Mouse (Mus musculus) spleen, embryonic (tissue): ENCODE data around the gene March5.

Source experiments
- CTCF ChIA-PET: fragments of 350-600 bp; sonication (Branson Sonifier 250); formaldehyde crosslinking; loops from one replicate; lab custom pipeline; 2022; lab: Charles Lee

Gene March5

DNA sequence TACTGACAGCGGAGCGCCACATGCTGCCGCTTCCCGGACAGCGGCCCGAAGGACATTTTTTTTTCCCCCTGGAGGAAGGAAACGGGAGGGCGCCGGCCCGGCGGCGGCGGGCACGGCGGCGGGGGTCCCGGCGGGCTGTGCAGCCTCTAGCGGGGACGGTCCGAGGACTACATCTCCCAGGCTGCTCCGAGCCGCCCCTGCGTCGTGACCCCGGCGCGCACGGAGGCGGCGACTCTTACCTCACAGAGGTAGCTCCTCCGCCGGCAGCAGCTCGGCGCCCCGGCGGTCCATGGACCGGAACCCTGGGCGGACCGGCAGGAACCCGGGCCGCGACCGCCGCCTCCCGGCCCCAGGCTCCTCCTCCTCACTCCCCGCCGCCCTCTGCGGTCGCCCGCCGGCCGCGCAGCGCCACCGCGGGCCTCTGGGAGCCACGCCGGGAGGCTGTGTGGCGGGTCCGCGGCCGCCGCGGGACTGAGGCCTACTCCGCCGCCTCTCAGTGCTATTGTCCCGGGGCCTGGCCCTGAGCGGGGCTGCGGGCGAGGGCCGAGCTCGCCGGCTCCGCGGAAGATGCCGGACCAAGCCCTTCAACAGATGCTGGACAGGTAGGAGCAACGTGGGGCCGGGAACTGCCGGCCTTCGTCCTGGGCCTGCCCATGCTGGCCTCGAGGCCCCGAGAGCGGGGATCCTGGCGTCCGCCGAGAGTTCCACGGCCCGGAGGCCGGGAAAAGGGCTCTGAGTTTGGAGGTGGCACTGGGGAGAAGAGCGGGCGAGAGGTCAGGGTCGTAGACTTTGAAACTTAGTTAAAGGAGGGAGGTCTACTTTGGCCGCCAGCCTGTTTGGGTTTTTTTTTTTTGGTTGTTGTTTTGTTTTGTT lies at the start of gene March5:
TSS of gene March5 (plus strand) at position 241 of the 873 bp plus-strand sequence.
- CTCF ChIA-PET: interaction anchor here (0.5 kb wide), 1 partner anchor 227 kb away, joined by 9 read pairs; no protein-coding TSS in a partner anchor

DNA sequence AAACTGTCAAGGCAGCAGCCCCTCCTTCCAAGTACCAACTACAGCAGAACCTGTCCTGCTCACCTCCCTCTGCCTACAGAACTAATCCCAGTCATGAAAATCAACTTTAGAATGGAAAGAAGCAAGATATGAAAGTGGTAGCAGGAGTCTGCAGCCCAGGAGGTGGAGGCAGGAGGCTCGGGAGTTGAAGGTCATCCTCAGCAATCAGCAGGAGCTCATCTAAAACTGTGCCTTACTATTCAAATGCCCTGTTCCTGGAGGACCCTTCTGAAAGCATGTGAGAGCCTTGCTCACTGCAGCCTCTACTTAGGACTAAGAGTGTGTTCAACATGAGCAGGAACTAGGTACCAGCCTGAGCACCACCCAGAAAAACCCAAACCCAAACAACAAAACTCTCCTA lies 35.2 kb upstream of the March5 start:
- CTCF ChIA-PET: interaction anchor here (0.6 kb wide), 1 partner anchor 8 kb away, joined by 3 read pairs; no protein-coding TSS in a partner anchor

DNA sequence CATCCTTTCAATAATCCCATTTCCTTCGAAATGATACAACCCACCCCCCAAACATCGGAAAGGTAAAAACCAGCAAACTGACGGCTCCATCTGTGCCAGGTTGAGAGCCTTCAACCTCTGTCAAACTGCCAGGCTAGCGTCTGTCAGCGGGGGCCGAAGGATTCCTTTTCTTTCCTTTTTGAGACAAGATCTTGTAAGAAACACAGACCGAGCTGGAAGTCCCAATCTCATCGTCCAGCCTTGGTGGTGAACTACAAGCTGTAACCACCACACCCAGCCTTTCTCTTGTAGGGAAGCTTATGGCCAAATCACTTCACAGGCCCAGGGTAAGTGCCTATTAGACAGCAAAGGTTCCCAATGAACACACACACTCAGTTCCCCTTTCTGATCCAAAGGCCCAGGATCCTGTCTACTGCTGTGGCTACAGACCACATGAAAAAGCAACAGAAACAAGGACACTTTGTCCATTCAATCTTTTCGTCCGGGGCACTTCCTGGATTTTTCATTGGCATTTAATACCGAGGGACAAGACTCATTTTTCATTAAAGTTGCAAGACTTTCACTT lies 34.7 kb upstream of the March5 start:
- CTCF ChIA-PET: no interaction called here

DNA sequence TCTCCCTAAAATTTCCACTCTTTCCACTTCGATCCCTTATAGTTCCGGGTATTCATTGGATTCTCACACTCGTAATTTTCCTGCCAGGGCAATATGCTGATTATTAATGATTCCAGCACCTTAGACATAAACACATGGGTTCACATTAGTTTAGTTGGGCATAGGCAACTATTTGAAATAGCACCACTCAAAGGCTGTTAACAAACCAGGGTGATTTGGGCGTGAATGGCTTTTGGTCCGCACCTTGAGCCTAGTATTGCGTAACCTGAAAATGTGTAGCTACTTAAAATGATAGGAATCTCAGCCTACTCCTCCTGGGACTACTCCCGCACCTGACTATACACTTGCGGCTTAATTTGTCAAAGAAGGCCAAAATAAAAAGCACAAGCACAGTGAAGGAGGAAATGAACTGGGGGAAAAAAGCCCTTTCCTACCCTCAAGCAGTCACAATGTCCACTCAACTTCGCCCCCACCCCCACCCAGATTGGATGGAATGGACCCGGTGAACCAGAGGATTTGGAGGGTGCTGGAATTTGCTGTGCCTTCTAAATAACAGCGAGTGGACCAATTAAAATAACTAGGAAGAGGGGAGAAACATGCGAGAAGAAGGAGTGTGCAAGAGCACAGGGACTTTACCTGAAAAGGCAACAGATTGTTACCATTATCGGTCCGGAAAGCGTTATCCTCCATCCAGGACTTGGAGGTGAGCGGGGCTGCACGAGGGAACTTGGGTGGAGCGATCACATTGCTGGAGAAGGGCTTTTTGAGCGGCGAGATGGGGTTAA lies 33.8 kb upstream of the March5 start:
- CTCF ChIA-PET: no interaction called here

DNA sequence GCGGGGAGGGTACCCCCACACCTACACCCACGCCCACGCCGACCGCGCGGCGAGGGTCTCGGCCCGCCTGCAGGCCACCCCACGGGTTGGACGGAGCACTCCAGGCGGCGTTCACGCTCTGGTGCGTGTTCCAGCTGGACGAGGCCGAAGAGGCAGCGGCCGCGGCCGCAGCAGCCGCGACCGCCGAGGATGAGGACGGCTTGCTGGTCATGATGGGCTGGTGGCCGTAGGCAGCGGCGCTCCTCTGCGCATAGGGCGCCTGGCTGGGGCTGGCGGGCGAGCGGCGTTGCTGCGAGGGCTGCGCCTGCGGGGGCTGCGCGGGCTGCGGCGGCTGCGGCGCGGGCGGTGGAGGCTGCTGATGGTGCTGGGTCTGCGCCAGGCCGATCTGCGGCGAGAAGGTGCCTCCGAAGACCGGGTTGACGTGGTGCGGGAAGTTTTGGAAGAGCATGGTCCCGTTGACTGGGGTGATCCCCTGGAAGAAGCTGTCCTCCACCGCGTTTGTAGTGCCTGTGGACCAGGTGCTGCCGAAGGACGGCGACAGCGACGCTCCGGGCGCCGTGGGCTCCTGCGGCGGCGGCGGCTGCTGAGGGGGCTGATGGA lies 33.1 kb upstream of the March5 start:
- CTCF ChIA-PET: no interaction called here

DNA sequence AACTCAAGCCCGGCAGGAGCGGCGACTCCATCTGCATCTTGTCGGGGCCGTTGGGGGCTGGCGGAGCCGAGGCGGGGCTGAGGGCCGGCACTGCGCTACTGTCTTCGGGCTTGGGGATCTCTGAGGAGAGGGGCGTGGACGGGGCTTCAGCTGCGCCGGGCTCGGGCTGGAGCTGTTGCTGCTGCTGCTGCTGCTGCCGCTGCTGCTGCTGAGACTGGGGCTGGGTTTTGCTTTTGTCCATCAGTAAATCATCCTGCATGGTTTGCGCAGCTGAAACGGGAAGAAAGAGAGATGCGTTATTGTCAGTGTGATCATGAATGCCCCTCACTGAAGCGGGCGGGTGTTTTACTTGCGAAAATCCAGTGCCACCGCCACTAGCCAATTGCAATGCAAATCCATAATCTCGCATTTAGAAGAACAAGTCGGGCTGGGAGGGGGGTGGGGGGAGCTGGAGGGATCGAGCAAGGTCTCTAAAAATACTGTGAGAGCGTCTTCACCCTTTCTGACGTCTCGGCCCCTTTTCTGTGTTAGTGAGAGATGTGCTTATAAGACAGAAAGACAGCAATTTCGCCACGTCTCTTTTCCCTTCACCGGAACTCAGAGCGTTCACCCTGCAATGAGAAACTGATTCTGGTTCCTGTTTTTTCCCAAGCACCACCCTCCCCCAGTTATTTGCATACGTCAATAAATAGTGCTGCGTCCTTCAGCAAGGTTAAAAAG lies 32.5 kb upstream of the March5 start:
- CTCF ChIA-PET: no interaction called here

DNA sequence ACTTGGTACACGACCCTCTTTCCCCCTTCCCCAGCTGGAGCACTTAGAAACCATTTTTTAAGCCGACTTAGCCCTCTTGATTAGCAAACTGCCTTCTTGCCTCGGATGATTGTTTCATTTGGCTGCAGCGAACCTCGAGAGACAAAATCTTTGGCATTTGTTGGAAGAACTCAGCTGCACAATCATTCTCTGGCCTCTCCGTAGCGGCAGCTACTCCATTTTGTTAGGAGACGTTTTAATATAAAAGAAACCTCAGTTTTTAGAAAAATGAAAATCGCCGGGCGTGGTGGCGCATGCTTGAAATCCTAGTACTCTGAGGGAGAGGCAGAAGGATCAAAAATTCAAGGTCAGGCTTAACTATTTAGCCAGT lies 31.9 kb upstream of the March5 start:
- CTCF ChIA-PET: no interaction called here

DNA sequence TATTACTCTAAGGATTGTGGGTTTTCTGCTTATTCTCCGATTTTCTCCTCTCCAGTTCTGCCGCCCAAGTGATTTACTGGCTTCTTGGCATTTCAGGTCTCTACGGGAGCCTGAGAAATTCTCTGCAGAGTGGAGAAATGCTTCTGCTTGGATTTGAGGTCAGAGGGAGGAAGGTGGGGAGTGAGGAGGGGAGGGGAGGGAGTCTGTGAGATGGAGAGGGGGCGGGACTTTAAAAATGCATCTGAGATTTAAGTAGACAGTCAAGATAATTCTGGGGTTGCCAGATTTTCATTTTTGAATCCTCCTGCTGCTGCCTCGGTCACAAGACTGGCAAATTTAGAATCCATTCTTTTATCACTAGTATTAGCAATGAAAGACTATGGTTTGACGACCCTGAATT lies 31.4 kb upstream of the March5 start:
- CTCF ChIA-PET: no interaction called here

DNA sequence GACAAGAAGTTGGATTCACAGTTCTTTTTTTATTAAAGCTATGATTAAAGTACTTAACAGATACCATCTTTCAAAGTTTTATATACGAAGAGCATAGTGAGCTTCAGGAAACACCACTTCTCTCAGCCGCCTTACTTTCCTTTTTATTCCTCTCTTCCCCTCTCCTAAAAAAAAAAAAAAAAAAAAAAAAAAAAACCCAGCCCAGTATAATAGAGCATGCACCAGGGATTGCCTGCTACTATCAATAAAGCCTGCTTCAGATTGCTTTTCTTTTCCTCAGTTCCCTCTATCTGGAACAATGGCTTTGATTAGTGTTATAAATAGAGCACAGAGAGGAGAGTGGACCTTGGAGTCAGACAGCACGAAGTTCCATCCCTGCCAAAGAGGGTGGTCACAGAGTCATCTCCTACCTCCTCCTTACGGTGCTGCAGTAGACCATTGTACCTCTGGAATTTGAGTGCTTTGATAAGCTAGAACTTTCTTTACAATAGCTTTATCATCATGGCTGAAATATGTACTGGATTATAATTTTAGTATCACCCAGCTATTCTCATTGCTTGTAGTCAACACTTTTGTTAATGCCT lies 30.4 kb upstream of the March5 start:
- CTCF ChIA-PET: interaction anchor here (0.6 kb wide), 1 partner anchor 96 kb away, joined by 4 read pairs; no protein-coding TSS in a partner anchor

DNA sequence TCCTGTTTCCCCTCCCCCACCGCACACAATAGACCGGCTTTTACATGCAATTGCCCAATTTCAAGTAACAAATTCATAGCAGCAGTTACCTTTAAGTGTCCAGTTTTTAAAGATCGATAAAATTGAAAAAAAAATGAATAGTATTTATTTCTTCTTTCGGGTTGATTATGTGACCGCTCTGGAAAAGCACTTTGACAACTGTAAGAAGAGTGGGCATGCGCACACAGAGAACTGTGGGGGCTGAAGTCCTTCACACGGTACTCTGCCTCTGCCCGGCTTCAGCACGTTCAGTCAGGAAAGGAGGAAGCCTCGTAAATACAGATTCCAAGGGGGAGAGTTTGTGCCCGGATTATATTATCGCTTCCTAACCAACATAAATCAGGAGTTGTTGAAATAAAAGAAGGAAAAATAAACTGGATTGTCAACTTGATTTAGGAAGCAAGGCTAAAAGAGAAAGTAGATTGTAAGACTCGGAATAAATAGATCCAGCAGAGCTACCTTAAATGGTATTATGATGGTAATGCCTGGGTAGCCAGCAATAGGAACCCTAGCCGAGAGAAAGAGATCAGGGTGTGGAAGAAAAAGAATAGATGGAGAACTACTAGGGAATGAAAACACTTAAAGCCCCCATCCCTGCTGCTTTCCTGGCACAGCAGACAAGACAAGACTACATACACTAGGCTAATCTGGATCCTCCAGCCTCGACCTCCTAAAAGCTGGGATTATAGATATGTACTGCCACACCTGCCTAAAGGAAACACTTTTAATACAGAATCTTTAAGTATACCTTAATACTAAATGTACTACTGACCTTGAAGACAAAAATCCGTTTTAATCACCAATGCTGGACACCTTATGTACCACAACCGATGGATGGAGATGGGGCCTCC lies 29.3 kb upstream of the March5 start:
- CTCF ChIA-PET: no interaction called here

DNA sequence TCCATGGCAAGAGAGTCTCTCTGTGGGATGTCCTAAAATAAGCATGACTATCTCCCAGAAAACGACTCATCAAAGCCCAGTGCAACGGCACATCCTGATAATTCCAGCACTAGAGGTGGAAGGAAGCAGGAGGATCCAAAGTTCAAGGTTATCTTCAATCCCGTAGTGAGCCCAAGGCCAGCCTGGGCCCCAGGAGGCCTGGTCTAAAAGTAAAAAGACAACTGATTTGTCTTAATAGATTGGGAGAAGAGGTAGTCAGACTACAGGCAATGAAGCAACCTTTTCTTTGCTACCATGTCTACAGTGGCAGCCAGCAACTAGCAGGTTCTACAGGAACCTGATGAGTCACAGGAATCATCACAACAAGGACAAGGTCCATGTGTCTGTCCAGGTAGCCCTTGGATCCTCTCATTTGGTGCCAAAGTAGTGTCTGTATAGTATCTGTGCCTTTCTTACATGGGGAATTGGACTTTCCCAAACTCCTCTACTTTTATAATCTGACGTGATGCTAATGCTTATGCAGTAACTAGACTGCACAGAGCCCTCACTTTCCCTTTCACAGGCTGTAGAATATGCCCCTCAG lies 18.9 kb upstream of the March5 start:
- CTCF ChIA-PET: no interaction called here

DNA sequence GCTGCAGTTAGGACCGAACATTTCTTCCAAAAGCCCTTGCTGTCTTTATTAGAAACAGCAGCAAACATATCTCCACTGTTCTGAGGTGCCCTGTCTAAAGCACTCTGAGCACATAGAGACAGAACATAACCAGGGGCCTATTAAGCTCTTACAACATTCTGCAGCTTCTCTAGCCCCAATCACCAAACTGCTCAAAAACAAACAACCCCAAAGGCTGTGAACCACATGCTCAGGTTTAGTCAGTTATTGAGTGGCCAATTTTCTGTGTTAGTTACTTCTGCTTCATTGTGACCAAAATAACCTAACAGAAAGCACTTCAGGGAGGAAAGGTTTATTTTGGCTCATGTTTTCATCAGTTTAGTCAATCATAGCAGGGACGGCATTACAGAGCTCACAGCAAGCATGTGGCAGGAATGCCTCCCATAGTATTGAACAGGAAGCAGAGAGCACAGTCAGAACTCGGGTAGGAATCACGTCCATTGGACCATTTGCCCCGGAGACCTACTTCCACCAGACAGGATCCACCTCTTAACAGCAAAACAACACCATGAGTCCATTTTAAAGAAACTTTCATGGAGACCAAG lies 14.8 kb upstream of the March5 start:
- CTCF ChIA-PET: no interaction called here

DNA sequence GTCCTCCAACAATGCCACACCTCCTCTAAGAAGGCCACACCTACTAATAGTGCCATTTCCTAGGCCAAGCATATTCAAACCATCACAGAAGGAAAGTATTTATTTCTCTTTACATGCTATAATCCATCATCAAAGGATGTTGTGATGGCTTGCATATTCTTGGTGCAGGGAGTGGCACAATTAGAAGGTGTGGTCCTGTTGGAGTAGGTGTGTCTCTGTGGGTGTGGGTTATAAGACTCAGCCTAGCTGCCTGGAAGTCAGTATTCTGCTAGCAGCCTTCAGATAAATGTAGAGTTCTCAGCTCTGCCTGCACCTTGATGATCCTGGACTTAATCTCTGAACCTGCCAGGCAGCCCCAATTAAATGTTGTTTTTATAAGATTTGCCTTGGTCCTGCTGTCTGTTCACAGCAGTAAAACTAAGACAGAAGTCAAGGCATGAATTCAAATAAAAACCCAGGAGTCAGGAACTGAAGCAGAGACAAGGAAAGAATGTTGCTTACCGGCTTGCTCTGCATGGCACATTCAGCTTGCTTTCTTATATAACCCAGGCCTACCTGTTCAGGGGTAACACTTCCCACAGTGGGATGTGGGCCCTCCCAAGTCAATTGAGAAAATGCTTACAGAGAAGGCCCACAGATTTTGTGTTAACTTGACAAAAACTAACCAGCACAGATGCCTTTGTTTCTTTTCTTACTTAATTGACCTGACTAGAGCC lies 9.0 kb upstream of the March5 start:
- CTCF ChIA-PET: no interaction called here

DNA sequence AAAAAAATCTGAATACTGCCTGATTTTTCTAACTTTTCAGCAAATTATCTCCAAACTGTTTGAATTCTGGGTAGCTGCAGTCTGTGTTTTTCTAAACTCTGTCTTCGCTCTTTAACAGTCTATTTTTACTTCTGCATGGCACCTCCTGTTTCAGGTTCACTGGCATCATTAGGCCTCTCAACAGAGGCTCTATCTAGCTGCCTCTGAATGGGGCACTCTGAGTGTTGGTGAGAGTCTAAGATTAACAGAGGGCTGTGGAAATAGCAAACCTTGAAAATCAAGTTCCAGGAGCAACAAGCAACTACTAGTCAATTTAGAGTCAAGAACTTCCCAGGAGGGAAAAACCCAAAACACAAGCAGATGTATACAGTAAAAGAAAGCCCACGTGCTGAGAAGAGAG lies 7.5 kb upstream of the March5 start:
- CTCF ChIA-PET: interaction anchor here (0.6 kb wide), 1 partner anchor 395 kb away, joined by 3 read pairs; no protein-coding TSS in a partner anchor

DNA sequence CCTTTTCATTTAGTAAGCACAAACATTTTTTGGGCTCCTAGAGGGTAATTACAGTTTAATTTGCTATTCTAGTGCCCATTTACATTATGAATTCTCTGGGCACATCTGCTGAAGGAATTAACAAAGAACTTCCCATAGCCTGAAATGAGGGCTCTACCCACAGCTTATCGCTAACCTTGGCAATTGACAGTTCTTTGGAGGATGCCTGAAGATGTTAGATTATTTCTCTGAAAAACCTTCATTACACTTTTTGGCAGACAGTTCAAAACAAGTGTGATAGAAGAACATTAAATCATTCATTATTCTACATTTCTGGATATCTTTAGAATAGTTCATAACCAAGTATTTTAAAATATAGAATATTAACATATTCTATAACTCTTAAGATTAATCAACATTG lies 4.0 kb upstream of the March5 start:
- CTCF ChIA-PET: no interaction called here

DNA sequence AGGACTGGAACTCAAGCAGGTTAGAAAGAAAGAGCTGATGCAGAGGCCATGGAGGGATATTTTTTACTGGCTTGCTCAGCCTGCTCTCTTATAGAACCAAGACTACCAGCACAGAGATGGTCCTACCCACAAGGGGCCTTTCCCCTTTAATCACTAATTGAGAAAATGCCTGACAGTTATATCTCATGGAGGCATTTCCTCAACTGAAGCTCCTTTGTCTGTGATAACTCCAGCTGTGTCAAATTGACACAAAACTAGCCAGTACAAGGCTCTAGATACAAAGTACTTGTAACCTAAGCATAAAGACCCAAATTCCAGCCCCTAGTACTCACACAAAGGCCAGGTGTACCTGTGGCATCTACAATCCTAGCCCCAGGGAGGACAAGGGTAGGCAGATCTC lies 2.2 kb upstream of the March5 start:
- CTCF ChIA-PET: interaction anchor here (0.7 kb wide), 1 partner anchor 11 kb away, joined by 3 read pairs; no protein-coding TSS in a partner anchor

DNA sequence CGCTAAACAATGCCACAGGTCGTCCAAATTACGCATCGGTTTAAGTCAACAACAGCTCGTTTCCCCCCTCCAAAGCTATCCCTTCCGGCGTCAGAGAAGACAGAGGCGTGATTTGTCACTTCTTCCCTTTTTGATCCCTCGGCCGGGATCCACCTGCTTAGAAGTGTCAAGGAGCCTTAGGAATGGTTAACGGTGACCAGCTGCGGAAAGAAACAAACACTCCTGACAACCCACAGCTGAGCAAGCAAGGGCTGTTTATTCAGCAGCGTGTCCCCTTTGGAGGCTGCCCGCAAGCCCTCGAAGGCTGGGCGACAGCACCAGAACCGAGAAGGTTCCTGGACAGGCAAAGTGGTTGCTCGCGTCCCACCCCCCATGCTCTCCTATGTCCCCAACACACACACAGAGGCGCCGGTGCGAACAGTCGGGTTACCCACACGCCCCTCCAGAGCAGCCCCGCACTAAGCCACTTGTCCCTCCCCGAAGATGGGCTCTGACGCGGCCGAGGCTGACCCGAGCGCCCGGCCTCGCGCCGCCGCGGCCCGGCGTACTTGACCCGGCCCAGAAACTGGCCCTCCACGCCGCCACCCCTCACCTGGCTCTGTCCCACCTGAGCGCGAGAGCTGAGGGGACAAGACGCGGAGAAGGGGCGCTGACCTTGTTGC lies 571 bp upstream of the March5 start:
- CTCF ChIA-PET: interaction anchor here (0.5 to 0.7 kb wide), 2 partner anchors 15 to 226 kb away, joined by 4 to 9 read pairs; no protein-coding TSS in a partner anchor
